Mouse (Mus musculus): Measurements from ENCODE around the gene Pgpep1. TPM values are rescaled to one million over a fixed set of nuclear protein-coding genes. Genes with fewer than 3 reads are reported as not detected.

Gene Pgpep1
- polyA plus RNA-seq, 1 experiment: 34.9 TPM

- Histone ChIP-seq H3K4me3 (ENCODE audit: insufficient read depth, poor library complexity, severe bottlenecking) (no peak overlapping the region), H3K36me3 (ENCODE audit: control insufficient read depth, insufficient read depth) (peaks cover 5% of the 10 kb centered on the region), H3K27me3 (ENCODE audit: control insufficient read depth, insufficient read depth, insufficient read length) (no peaks in the 10 kb centered on the region), H3K79me2 (ENCODE audit: control insufficient read depth, insufficient read depth) (no peaks in the 10 kb centered on the region), H3ac (ENCODE audit: control insufficient read depth, insufficient read length, low read depth) (no peak overlapping the region), H3K79me3 (ENCODE audit: low read depth) (no peaks in the 10 kb centered on the region)
- no peak for TF ChIP-seq MYOD1 (IDR thresholded peaks at IDR 0.05; ENCODE audit: control insufficient read depth, insufficient read length, low read depth)
- no peak for TF ChIP-seq CEBPB (IDR thresholded peaks at IDR 0.05; ENCODE audit: low read depth)
- TF ChIP-seq FOSL1 (IDR thresholded peaks at IDR 0.05; ENCODE audit: insufficient read depth, low read length, poor library complexity, severe bottlenecking): no peak
- no peak for TF ChIP-seq USF1 (IDR thresholded peaks at IDR 0.05; ENCODE audit: low read depth)
- no peak for TF ChIP-seq CTCF (IDR thresholded peaks at IDR 0.05; ENCODE audit: control insufficient read depth, insufficient read depth, insufficient read length)
- TF ChIP-seq MYOG (IDR thresholded peaks at IDR 0.05; ENCODE audit: control insufficient read depth, extremely low read depth, insufficient read length): no peak
Measured at GRCm38 (mm10) chr8:70684291-70684690, 24.1 kb upstream of the Pgpep1 start.

- H3K79me2 ChIP-seq (ENCODE audit: control insufficient read depth, insufficient read depth): no peaks in the 10 kb centered on the region
- no peak overlapping the region for H3ac ChIP-seq (ENCODE audit: control insufficient read depth, insufficient read length, low read depth)
- no peak overlapping the region for H3K4me3 ChIP-seq (ENCODE audit: insufficient read depth, poor library complexity, severe bottlenecking)
- H3K79me3 ChIP-seq (ENCODE audit: low read depth): no peaks in the 10 kb centered on the region
- H3K36me3 ChIP-seq (ENCODE audit: control insufficient read depth, insufficient read depth): peaks cover 21% of the 10 kb centered on the region
- no peaks in the 10 kb centered on the region for H3K27me3 ChIP-seq (ENCODE audit: control insufficient read depth, insufficient read depth, insufficient read length)
- TF ChIP-seq MYOD1 (IDR thresholded peaks at IDR 0.05; ENCODE audit: control insufficient read depth, insufficient read length, low read depth) (peak; percentile 63), FOSL1 (IDR thresholded peaks at IDR 0.05; ENCODE audit: insufficient read depth, low read length, poor library complexity, severe bottlenecking) (no peak)
Measured at GRCm38 (mm10) chr8:70682692-70683091, 22.5 kb upstream of the Pgpep1 start.

GRCm38 (mm10) chr8:70682193-70682592, 22.0 kb upstream of the Pgpep1 start:
- Histone ChIP-seq H3K36me3 (ENCODE audit: control insufficient read depth, insufficient read depth) (peaks cover 26% of the 10 kb centered on the region), H3K4me3 (ENCODE audit: insufficient read depth, poor library complexity, severe bottlenecking) (no peak overlapping the region), H3ac (ENCODE audit: control insufficient read depth, insufficient read length, low read depth) (peak overlapping the region; percentile 45), H3K79me2 (ENCODE audit: control insufficient read depth, insufficient read depth) (no peaks in the 10 kb centered on the region), H3K79me3 (ENCODE audit: low read depth) (no peaks in the 10 kb centered on the region), H3K27me3 (ENCODE audit: control insufficient read depth, insufficient read depth, insufficient read length) (no peaks in the 10 kb centered on the region)
- TF ChIP-seq CEBPB (IDR thresholded peaks at IDR 0.05; ENCODE audit: low read depth) (no peak), MAX (IDR thresholded peaks at IDR 0.05) (peak; percentile 67), MYOD1 (IDR thresholded peaks at IDR 0.05; ENCODE audit: control insufficient read depth, insufficient read length, low read depth) (no peak), MYOG (IDR thresholded peaks at IDR 0.05; ENCODE audit: control insufficient read depth, extremely low read depth, insufficient read length) (no peak), USF1 (IDR thresholded peaks at IDR 0.05; ENCODE audit: low read depth) (no peak), FOSL1 (IDR thresholded peaks at IDR 0.05; ENCODE audit: insufficient read depth, low read length, poor library complexity, severe bottlenecking) (peak; percentile 28), CTCF (IDR thresholded peaks at IDR 0.05; ENCODE audit: control insufficient read depth, insufficient read depth, insufficient read length) (no peak)

- peaks cover 3% of the 10 kb centered on the region for H3K79me2 ChIP-seq (ENCODE audit: control insufficient read depth, insufficient read depth)
- no peaks in the 10 kb centered on the region for H3K27me3 ChIP-seq (ENCODE audit: control insufficient read depth, insufficient read depth, insufficient read length)
- H3K79me3 ChIP-seq (ENCODE audit: low read depth): no peaks in the 10 kb centered on the region
- no peak overlapping the region for H3ac ChIP-seq (ENCODE audit: control insufficient read depth, insufficient read length, low read depth)
- no peak for TF ChIP-seq MAX (IDR thresholded peaks at IDR 0.05)
- no peak for TF ChIP-seq CEBPB (IDR thresholded peaks at IDR 0.05; ENCODE audit: low read depth)
- no peak for TF ChIP-seq CTCF (IDR thresholded peaks at IDR 0.05; ENCODE audit: control insufficient read depth, insufficient read depth, insufficient read length)
- no peak for TF ChIP-seq FOSL1 (IDR thresholded peaks at IDR 0.05; ENCODE audit: insufficient read depth, low read length, poor library complexity, severe bottlenecking)
- peaks cover 26% of the 10 kb centered on the region for H3K36me3 ChIP-seq (ENCODE audit: control insufficient read depth, insufficient read depth)
- no peak overlapping the region for H3K4me3 ChIP-seq (ENCODE audit: insufficient read depth, poor library complexity, severe bottlenecking)
Measured at GRCm38 (mm10) chr8:70681410-70681809, 21.2 kb upstream of the Pgpep1 start.

- H3ac ChIP-seq (ENCODE audit: control insufficient read depth, insufficient read length, low read depth): no peak overlapping the region
- peaks cover 17% of the 10 kb centered on the region for H3K79me2 ChIP-seq (ENCODE audit: control insufficient read depth, insufficient read depth)
- H3K4me3 ChIP-seq (ENCODE audit: insufficient read depth, poor library complexity, severe bottlenecking): no peak overlapping the region
- peaks cover 7% of the 10 kb centered on the region for H3K79me3 ChIP-seq (ENCODE audit: low read depth)
- no peaks in the 10 kb centered on the region for H3K27me3 ChIP-seq (ENCODE audit: control insufficient read depth, insufficient read depth, insufficient read length)
- H3K36me3 ChIP-seq (ENCODE audit: control insufficient read depth, insufficient read depth): peaks cover 26% of the 10 kb centered on the region
- no peak for TF ChIP-seq USF1 (IDR thresholded peaks at IDR 0.05; ENCODE audit: low read depth)
- no peak for TF ChIP-seq FOSL1 (IDR thresholded peaks at IDR 0.05; ENCODE audit: insufficient read depth, low read length, poor library complexity, severe bottlenecking)
- no peak for TF ChIP-seq MAX (IDR thresholded peaks at IDR 0.05)
- no peak for TF ChIP-seq MYOG (IDR thresholded peaks at IDR 0.05; ENCODE audit: control insufficient read depth, extremely low read depth, insufficient read length)
- no peak for TF ChIP-seq MYOD1 (IDR thresholded peaks at IDR 0.05; ENCODE audit: control insufficient read depth, insufficient read length, low read depth)
- no peak for TF ChIP-seq CTCF (IDR thresholded peaks at IDR 0.05; ENCODE audit: control insufficient read depth, insufficient read depth, insufficient read length)
- TF ChIP-seq CEBPB (IDR thresholded peaks at IDR 0.05; ENCODE audit: low read depth): no peak
Measured at GRCm38 (mm10) chr8:70680039-70680438, 19.9 kb upstream of the Pgpep1 start.

GRCm38 (mm10) chr8:70679404-70679803, 19.2 kb upstream of the Pgpep1 start:
- H3ac ChIP-seq (ENCODE audit: control insufficient read depth, insufficient read length, low read depth): no peak overlapping the region
- peaks cover 26% of the 10 kb centered on the region for H3K36me3 ChIP-seq (ENCODE audit: control insufficient read depth, insufficient read depth)
- no peaks in the 10 kb centered on the region for H3K27me3 ChIP-seq (ENCODE audit: control insufficient read depth, insufficient read depth, insufficient read length)
- no peak for TF ChIP-seq MYOD1 (IDR thresholded peaks at IDR 0.05; ENCODE audit: control insufficient read depth, insufficient read length, low read depth)
- no peak for TF ChIP-seq FOSL1 (IDR thresholded peaks at IDR 0.05; ENCODE audit: insufficient read depth, low read length, poor library complexity, severe bottlenecking)
- no peak for TF ChIP-seq MYOG (IDR thresholded peaks at IDR 0.05; ENCODE audit: control insufficient read depth, extremely low read depth, insufficient read length)
- no peak for TF ChIP-seq CEBPB (IDR thresholded peaks at IDR 0.05; ENCODE audit: low read depth)
- TF ChIP-seq MAX (IDR thresholded peaks at IDR 0.05): no peak
- TF ChIP-seq CTCF (IDR thresholded peaks at IDR 0.05; ENCODE audit: control insufficient read depth, insufficient read depth, insufficient read length): no peak
- TF ChIP-seq USF1 (IDR thresholded peaks at IDR 0.05; ENCODE audit: low read depth): no peak
- peaks cover 13% of the 10 kb centered on the region for H3K79me3 ChIP-seq (ENCODE audit: low read depth)
- no peak overlapping the region for H3K4me3 ChIP-seq (ENCODE audit: insufficient read depth, poor library complexity, severe bottlenecking)
- peaks cover 23% of the 10 kb centered on the region for H3K79me2 ChIP-seq (ENCODE audit: control insufficient read depth, insufficient read depth)

Measured in C2C12 (cell line).